Mouse (Mus musculus) kidney, postnatal 25 days (tissue): ENCODE results near the gene a.

Source experiments
- DNase-seq, 2 experiments: peaks; one replicate each; pipeline ENCODE4 v3.0.0; 2021; ENCODE audit warnings: mixed read lengths in 2 of 2

Gene a

DNA sequence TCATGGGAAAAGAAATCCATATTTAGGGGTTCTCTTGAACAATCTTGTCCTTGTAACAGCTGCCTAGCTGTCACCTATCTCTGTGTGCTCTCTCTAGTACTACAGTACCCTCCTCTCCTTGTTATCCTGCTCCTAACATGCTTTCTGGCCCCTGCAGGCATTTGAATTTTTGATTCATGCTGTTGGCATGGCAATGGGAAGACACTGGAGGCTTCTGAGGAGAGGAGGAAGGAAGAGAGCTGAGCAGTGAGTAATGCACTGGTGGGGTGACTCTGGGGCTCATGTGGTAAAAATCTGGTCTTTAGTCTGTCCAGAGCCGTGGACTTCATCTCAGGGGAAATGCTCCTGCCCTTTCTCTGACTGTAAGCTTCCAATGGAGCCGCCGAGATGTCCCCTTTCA is 5.9 kb upstream of the a start:
- DNase-seq = no peak

DNA sequence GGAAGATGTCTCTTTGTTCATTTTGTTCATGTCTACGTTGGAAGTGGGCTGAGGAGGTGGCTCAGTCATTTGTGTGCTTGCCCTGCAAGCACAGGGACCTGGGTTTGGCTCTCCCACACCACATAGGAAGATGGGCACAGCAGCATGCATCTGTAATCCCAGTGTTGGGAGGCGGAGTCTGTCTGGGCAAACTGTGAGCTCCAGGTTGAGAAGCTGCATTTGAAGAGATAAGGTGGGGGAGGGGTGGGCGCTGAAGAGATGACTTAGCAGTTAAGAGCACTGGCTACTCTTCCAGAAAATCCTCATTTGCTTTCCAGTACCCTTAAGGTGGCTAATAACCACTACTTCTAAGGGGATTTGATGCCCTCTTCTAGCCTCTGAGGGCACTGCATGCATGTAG is 5.0 kb upstream of the a start:
- no peak for DNase-seq

DNA sequence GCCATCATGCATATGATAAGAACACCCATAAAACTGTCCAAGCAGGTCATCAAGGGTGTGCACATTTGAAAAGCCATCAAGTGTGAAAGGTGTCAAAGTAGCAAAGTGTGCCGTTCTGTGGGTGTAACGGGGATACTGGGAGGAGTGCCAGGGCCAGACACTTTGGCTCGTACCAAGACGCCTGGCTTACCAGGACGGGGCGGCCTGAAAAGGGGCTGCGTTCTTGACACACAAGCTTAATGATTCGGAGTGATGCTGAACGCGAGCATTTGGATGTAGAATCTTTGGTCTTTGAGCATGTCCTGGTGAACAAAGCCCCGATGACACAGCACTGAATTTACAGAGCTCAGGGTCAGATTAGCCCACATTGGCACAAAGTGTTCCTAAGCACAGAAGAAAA is 4.4 kb upstream of the a start:
- peak in 1 of 2 experiments; percentile 56 for DNase-seq

DNA sequence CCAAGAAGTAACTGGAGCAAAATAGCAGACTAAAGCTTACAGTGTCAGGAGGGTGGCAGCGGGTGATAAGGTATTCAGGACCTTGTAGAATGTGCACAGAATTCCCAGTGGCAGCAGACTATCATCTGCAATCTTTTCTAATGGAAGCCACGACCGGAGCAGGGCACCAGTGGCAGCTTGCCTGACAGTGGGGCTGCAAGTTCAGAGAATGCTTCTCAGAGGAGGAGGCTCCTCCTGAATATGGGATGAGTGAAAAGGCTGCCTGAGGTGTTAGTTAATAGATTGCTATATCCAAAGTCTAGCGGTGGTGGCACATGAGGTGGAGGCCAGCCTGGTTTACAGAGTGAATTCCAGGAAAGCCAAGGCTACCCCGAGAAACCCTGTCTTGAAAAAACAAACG is 1.8 kb upstream of the a start:
- DNase-seq = no peak

DNA sequence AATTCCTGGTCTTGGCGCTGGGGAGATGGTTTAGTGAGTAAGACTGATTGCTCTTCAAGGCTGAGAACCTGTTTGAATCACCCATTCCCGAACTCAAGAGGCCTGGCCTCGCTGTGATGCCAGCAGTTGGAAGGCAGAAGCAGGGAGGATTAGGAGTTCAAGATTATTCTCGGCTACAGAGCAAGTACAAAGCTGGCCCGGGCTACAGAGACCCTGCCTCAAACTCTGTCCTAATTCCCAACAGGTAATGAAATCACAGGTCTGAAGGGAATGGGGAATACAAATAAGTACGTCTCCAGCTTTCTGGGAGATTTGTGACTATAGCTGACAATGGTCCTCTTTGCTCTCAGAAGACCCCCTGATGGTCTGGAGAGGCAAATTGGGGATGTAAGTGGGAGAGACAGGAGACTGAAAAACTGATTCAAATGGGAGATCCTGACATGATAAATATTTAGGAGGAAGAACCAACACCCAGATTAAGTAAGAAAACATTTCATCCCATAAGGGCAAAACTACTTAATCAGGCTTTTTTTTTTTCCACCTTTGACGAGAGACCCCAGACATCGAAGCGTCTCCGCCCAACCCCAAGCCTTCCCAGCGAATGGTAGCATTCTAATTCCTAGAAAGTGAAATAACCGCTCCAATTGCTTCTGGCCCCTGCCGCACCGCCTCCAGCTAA is 1.1 kb upstream of the a start:
- no peak for DNase-seq

DNA sequence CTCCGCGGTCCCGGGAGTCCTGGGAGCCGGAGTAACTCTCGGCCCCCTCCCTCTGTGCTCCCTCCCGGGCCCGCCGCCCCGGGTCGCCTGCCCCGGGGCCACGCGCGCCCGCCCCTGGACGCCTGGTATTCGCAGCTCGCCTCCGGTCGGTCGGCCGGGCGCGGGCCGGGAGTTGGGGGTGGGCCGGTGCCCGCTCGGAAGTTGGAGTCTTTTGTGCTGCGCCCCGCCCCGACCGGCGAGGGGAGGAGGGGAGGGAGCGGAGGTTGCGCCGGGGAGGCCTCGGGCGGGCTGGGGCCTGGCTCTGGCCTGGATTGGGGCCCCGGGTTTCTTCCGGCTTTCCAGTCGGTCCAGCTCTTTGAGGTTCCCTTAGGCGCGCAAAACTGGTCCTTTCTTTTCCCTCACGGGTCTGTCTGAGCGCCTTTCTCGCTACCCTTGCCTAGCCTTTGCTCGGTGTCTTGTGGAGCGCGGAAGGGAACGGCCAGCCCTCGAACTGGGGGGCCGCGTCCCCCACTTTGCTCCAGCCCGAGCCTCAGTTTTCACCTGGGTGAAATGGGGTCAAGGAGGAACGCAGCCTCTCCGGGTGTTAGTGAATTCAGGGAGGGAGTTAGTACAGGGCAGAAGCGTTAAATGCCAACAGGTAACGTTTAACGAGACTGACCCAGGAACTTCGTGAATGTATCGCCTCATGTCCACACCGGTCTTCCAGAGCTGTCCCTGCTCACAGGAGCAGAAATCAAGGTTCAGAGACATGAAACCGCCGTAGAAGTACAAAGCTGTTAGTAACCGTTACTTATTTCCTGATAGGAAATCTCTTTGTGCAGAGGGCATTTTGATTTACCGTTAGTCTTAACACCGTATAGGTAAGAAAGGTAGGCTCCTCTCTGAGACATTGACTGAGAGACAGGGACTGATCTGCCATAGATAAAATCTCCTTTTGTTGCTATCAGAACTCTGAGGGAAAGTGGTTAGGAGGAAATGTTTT is 750 bp downstream of the a start:
- DNase-seq = peak; percentile 82 to 93

DNA sequence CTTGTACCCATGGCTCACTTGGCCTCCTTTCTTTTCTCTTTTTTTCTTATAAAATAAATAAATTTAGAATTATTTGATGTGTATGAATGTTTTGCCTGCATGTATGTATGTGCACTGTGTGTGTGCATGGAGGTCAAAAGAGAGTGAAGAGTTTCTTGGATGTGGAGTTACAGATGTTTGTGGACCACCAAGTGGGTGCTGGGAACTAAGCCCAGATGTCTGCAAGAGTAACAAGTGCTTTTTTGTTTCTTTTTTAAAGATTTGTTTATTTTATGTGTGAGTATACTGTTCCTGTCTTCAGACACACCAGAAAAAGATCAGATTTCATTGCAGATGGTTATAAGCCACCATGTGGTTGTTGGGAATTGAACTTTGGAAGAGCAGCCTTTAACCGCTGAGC is 12.2 kb downstream of the a start:
- no peak for DNase-seq

DNA sequence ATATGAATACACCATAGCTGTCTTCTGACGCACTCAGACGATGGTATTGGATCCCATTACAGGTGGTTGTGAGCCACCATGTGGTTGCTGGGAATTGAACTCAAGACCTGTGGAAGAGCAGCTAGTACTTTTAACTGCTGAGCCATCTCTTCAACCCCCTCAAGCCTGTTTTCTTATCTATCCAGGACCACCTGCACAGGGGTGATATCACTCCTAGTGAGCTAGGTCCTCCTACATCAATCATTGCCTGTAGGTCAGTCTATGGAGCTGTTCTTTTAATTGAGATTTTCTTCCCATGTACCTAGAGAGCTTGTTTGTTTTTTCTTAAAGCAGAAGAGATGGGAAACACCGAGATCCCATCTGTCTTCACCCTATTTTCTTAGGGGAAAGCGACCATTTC is 12.6 kb downstream of the a start:
- DNase-seq = no peak

DNA sequence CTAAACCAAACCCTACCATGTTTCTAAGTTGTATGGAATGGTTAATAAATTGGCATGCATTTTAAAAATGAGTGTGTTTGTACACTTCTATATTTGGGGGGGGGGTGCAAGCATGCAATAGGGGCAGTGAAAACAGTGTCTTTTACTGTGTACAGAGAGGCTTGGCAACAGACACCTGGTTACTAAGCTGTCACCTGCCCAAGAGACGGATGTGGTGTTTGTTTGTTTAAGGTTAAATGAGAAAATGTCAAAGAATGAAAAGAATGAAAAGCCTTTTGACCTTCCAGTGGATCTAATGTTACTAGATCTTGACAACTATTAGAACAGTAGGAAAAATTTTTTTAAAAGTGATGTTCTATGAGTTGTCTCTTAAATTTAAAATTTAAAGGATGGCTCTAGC is 16.5 kb downstream of the a start:
- DNase-seq = no peak

DNA sequence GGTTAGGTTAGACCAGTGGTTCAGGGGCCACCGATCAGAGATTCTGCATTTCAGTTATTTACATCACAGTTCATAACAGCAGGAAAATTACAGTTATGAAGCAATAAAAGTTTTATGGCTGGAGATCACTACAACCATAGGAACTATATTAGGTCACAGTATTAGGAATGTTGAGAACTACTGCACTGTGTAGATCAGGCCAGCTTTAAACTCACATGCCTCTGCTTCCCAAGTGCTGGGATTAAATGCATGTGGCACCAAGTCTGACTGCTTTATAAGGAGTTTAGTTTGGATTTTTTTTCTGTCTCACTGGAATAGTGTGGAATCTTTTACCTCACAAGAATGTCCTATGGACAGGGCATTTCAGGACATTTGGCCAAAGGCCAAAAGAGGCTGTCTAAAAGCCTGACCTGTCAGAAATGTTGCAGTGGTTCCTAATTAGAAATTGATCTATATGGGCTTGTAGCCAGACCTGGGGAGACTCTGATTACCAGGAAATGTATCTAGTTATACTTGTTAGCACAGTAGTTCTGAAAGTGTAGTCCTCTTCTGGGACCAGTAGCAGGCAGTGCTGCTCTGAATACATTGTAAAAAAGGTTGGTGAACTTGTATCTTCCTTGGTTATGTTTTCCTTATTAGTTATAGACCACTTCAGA is 18.0 kb downstream of the a start:
- DNase-seq = peak; percentile 74 to 78

DNA sequence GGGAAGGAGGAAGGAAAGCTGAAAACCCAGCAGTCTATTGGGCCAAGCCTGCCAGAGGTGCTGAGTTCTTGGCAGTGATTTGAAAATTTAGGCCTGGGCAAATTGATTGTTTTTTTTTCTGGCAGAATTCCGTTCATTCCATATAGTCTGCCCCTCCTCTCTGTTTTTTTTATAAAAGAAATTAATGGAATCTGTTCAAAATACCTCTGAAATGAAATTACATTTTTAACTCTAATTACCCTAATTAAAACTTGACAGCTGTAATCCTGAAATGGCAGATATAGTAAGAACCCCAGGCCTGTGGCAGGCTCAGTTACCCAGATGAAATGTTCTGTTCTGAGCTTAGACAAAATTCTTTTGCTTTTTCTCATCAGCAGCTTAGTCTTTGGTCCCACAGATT is 19.6 kb downstream of the a start:
- no peak for DNase-seq

DNA sequence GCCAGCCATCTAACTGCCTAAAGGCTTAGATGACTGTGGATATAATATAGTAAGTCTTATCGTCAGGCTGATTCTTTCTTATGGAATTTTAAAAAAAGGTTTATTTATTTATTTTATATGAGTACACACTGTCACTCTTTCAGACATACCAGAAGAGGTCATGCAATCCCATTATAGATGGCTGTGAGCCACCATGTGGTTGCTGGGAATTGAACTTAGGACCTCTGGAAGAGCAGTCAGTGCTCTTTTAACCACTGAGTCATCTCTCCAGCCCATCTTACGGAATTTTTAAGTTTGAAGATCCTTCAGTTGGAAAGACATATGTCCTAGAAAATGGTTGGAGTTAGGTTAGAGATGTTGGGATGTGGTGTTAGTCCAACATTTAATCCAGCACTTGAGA is 22.2 kb downstream of the a start:
- no peak for DNase-seq

DNA sequence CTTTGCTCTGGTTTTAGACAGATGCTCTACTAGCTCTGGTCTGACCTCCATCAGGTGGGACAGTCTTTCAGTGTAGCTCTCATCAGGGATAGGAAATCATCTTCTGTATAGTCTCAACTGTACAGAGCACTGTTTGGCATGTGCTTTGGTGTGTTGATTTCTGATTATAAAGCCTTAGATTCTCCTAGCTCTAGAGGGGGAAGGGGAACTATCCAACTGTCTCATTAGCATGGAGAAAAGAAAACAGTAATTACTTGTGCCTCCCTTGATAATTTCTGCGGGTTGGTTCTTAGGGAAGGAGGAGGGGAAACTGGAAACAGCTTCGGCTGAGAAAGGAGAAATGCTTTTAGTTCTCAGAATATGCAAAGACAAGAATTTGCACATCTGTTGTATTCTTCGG is 25.9 kb downstream of the a start:
- no peak for DNase-seq

DNA sequence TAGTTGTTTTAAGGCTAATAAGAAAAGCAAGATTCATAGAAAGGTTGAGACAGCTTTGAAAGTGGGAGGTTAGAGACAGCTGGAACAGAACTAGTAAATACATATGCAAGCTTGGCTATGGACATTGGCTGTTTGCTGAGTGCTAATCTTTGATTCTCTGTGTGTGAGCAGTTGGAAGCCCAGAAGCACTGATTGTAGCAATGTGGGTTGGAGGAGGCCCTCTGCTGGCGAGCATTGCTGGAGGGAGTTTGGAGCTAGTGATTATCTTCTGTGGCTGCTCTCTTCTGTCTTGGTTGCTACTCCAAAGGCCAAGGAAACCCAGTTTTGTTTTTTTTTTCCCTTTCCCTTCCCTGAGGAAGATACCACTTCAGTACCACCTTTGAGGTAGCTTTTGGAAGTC is 26.6 kb downstream of the a start:
- peak; percentile 54 to 59 for DNase-seq

DNA sequence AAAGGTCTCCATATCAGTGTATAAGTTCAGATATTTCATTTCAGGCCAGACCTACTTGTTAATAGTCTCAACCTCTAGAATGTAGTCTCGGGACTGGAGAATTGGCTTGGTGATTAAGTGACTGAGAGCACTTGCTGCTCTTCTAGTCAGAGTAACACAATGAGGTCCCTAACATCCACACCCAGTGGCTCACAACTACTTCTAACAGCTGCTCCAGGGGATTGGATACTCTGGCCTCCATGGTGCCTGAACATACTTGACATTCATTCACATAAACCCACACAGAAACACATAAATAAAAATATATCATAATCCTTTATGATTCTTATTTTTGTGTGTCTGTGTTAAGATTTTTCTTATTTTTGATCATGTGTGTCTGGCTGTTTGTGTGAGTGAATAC is 27.4 kb downstream of the a start:
- DNase-seq = no peak

DNA sequence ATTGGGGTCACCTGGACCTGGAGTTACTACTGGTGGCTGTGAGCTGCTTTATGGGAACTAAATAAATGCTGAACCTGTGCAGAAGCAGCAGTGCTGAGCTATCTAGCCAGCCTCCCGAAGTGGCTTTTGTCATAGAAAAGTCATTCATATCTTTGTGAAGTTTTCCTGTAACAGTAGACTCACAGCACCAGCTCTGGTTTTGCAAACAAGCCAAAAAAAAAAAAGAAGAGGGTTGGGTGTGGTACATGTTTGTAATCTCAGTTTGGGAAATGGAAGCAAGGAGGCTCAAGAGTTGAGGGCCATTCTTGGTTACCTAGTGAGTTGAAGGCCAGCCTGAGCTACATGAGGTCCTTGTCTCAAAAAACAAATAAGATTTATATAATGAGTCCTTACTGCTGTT is 29.1 kb downstream of the a start:
- no peak for DNase-seq

DNA sequence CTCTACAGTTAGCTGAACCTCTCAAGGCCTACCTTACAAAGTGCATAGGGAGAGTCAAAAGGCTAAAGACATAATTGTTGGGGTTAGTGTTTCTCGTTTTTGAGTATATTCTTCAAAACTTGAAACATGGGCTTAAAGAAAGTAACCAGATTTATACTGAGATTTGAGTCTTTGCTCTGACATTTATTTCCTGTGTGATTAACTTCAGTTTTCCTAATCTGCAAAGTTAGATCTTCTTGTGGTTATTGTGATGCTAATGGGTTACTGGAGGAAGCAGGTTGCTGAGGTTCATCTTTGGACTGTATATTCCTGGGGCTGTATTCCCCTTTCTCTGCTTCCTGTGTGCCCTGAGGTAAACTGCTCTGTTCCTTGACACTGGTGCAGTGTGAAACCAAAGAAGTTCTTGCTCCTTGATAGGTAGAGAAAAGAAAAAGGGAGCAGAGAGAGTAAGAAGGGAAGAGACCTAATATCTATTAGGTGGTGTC is 34.9 kb downstream of the a start:
- DNase-seq = no peak

DNA sequence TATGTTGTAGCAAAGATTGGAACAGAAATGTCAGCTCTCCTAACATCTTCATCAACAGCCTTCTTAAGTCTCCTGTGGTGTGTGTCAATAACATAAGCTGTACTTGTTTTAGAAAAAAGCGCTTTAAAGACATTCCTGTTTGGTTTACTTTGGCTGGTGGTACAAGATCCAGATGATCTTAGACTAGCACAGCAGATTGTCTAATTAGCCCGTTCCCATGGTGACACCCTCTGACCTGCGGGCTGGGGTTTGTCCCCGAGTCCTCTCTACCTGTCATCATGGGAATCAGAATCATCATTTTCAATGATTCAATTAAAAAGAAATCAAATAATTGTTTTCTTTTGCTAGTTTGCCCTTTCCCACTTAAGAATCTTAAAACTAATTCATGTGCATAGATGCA is 36.3 kb downstream of the a start:
- DNase-seq = peak; percentile 53 to 63

DNA sequence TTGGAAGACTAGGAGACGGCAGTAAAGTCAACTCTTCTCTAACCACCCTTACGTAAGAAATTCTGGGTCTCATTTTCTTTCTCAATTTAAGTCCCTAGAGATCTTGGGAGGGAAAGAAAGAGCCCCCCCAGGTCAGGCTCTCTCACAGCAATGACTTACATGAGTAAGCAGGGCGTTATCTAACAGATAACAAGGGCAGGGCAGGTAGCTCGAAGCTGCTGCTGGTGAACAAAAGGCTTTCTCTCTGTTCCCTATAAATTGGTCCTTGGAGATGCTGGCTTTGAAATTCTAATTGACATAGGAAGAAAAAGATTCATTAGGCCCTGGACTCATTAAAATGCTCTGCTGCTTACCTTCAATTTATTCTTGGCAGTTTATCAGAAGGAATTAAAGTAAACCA is 41.3 kb downstream of the a start:
- no peak for DNase-seq

DNA sequence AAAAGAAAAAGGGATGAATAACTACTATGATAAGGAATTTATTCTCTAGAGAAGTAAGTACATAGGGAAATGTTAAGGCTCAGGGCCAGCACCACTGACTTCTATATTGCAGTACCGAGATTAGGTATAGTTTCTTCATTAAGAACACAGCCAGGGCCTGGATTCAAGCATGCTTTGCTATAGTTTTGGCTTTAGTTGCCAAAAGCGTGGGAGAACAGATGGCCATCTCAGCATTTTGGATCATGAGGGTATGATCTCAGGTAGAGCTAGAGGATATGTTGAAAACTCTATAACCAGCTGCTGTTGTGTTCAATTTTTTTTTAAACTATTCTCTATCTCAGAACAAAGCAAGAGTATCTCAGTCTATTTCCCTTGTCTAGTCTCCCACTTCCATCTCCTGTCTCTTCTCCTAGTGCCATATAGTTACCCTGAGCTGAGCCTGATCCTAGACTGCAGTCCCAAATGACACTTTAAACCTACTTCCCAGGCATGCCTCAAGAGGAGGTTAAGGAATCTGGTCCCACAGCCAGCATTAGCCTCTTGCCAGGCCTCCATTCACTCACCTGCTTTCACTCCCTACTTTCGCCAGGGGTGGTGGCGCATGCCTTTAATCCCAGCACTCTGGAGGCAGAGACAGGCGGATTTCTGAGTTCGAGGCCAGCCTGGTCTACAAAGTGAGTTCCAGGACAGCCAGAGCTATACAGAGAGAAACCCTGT is 43.1 kb downstream of the a start:
- no peak for DNase-seq

DNA sequence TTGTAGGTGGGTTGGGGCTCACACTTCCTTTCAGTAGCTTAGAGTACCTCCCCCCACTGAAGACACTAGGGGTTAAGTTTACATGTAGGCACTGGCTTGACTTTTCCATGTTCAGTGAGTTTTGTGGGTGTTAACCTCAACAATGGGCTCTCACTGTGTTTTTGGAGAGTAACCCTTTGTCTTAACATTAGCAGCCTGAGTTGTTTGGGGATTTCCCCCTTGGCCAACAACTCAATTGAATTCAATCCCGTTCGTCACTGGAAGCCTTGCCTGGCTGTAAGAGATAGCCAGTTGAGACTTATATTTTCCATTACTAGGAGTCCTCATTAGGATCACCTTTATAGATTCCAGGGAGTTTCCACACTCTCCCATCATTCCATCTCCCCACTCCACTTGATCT is 45.3 kb downstream of the a start:
- no peak for DNase-seq

DNA sequence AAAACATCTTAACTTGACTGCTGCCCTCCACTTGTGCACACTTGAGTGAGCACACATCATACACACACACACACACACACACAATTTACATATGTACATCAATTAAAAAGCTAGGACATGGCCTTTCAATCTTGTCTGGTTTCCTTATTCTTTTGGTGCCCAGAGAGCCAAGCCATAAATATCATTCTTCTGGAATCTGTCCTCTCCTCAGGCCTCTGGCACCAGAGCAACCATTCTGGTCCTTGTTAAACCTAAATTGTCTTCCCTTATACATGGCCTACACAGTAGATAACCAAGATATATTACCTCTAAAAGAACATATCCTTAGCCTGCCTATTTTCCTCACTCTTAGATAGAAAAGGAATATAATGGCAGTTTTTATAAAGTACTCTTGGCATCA is 56.9 kb downstream of the a start:
- no peak for DNase-seq

DNA sequence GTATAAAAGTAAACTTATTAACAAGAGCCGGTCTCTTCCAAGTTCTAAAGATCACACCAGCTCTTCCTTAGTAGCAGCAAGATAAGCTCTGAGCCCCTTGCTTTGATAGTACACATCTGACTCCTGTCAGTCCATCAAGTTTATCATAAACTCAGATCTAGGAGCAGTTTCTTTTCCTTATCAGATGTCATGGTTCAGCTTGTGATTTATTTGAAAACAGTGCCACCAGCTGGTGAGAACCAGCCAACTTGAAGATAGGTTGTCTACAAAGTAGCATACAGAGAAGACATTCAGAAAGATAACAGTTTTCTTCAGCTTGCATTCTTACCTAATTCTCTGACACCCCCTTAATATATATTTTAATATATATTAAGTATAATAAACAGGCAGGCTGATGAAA is 64.2 kb downstream of the a start:
- peak; percentile 59 to 79 for DNase-seq
